Mouse (Mus musculus) embryonic facial prominence, embryonic 15.5 days (tissue): ENCODE data around the gene Ipo9. TPM values are rescaled to one million over a fixed set of nuclear protein-coding genes. Genes with fewer than 3 reads are reported as not detected.

Source experiments
- microRNA-seq: library from miRNA; unstranded; fragments of <30 nt; microRNA quantifications from one replicate; pipeline ENCODE4, GENCODE M21; 2016; ENCODE audit warnings: borderline number of aligned reads
- polyA plus RNA-seq: library from polyadenylated mRNA; unstranded; fragments of >200 nt; fragmentation: Nextera tagmentation; extraction: Ambion mirVana; gene quantifications from 2 replicates; pipeline ENCODE4 v1.2.1, GENCODE M21; 2015

The Ipo9 gene
- polyA plus RNA-seq, 1 experiment from 2014 or later: 101 TPM

Small RNA genes lying within 50 kb of the gene (microRNA-seq; reads per million reads assigned to microRNA genes)
- gene Mir1231: not detected

Other genes starting within 250 kb of the Ipo9 start
- gene Elf3, start 171.9 kb downstream of the Ipo9 start, polyA plus RNA-seq: 26.8 and 30.2 TPM in 2 replicates
- 94.1 and 105 TPM in 2 replicates for gene Rnpep, start 146.4 kb downstream of the Ipo9 start, polyA plus RNA-seq
- 188 and 196 TPM in 2 replicates for gene Timm17a, start 116.7 kb downstream of the Ipo9 start, polyA plus RNA-seq
- 1.0 TPM in 2 replicates for gene Lmod1, start 105.7 kb downstream of the Ipo9 start, polyA plus RNA-seq
- 30.8 and 32.3 TPM in 2 replicates for gene Shisa4, start 55.3 kb downstream of the Ipo9 start, polyA plus RNA-seq
- 12.5 and 13.6 TPM in 2 replicates for gene Nav1, start 176.8 kb upstream of the Ipo9 start, polyA plus RNA-seq